Mouse (Mus musculus): ENCODE results near the gene Tmem150a.

Gene Tmem150a

GRCm38 (mm10) chr6:72405356-72405755 lies 50.1 kb downstream of the Tmem150a start:
- DNase-seq = no peak

DNA sequence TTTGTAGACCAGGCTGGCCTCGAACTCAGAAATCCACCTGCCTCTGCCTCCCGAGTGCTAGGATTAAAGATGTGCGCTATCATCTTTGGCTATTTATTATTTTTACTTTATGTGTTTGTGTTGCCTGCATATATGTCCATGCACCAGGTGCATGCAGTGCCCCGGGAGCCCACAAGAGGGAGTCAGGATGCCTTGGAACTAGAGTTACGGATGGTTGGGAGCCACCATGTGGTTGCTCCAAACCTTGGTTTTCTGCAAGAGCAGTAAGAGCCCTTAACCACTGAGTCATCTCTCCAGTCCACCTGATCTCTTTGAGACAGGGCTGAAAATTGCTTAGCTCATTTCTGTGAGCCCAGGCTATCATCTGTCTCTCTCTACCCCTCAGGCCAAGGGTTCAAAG lies 51.9 kb downstream of the Tmem150a start:
- peak; percentile 81 to 83 for DNase-seq

All from thymus, postnatal 36 days (tissue).